Mouse (Mus musculus) stomach, embryonic 16.5 days (tissue): ENCODE measurements around the gene Ccdc122. TPM values are rescaled to one million over a fixed set of nuclear protein-coding genes. Genes with fewer than 3 reads are reported as not detected.
A peak's percentile ranks its signal among the peaks of the same experiment; 100 is the strongest.
"Not testable (repeated sequence)": the region's sequence is repeated elsewhere in the genome, so short reads cannot be mapped to it uniquely, and the experiment has no call there.

Source experiments
- ATAC-seq: fragments of 200-750 bp; cut with Nextera tagmentation; 2 replicates; pipeline ENCODE4 v1.8.0; 2017; ENCODE audit warnings: moderate number of reproducible peaks, moderate TSS enrichment; ENCODE audit not compliant: insufficient read depth, low FRiP score
- H3K27ac ChIP-seq: fragments of 300-500 bp; sonication (generic); 2 replicates; pipeline ENCODE4 v1.5.1; 2014; ENCODE audit warnings: low read length
- H3K27me3 ChIP-seq: fragments of 300-500 bp; sonication (generic); 2 replicates; pipeline ENCODE4 v1.6.1; 2014; ENCODE audit warnings: low read length, control low read depth, mixed read lengths; ENCODE audit not compliant: control insufficient read depth, insufficient read depth
- H3K36me3 ChIP-seq: fragments of 300-500 bp; sonication (generic); 2 replicates; pipeline ENCODE4 v1.6.1; 2014; ENCODE audit warnings: low read length; ENCODE audit not compliant: control insufficient read depth, insufficient read depth
- H3K4me1 ChIP-seq: fragments of 300-500 bp; sonication (generic); 2 replicates; pipeline ENCODE4 v1.6.1; 2014; ENCODE audit warnings: low read length, control low read depth, mixed read lengths; ENCODE audit not compliant: control insufficient read depth, insufficient read depth
- H3K4me2 ChIP-seq: fragments of 300-500 bp; sonication (generic); 2 replicates; pipeline ENCODE4 v1.6.1; 2014; ENCODE audit warnings: low read depth, low read length, mixed read lengths
- H3K4me3 ChIP-seq: fragments of 300-500 bp; sonication (generic); replicated peaks from 2 replicates; pipeline ENCODE4 v1.5.1; 2014; ENCODE audit warnings: mild to moderate bottlenecking, low read length
- H3K9ac ChIP-seq: fragments of 300-500 bp; sonication (generic); 2 replicates; pipeline ENCODE4 v1.6.1; 2014; ENCODE audit warnings: low read length
- H3K9me3 ChIP-seq: fragments of 300-500 bp; sonication (generic); replicated peaks from 2 replicates; pipeline ENCODE4 v1.6.1; 2016; ENCODE audit warnings: low read length, control low read depth; ENCODE audit not compliant: control insufficient read depth
- WGBS: fragments of 180-500 bp; shearing (Covaris S2); extraction: QIAGEN DNeasy Blood & Tissue Kit; methylation state at CpG from one replicate; pipeline ENCODE4 v1.1.7; 2014; 5-methylcytosine and 5-hydroxymethylcytosine counted together
- polyA plus RNA-seq: library from polyadenylated mRNA; unstranded; fragments of >200 nt; fragmentation: Nextera tagmentation; extraction: Ambion mirVana; gene quantifications from 2 replicates; pipeline ENCODE4 v1.2.1, GENCODE M21; 2015

Gene Ccdc122
- polyA plus RNA-seq, 1 experiment from 2014 or later: 5.2 TPM

DNA sequence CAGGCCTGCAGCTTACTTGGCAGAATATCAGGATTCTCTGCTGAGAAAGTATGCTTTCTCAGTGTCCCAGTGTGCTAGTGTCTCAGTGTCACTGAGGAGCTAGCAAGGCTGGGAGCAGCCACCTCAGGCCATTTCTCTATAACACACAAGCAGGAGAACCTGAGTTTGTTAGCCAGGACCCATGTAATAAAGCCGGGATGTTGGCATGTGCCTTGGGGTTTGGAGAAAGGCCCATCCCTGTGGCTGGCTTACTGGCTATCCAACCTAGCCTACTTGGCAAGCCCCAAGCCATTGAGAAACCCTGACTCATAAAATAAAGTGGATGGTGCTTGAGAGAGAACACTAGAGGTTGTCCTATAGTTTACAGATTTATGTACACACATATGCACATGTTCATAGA, 32.8 kb downstream of the Ccdc122 start:
- 92% methylated on average over 1 of the region's 1 CpGs for WGBS
- no peaks in the 10 kb centered on the region for H3K9me3 ChIP-seq
- no peaks in the 10 kb centered on the region for H3K27me3 ChIP-seq
- H3K9ac ChIP-seq: no peak overlapping the region
- no peaks in the 10 kb centered on the region for H3K4me1 ChIP-seq
- no peak overlapping the region for H3K4me2 ChIP-seq
- H3K27ac ChIP-seq: no peak overlapping the region
- no peaks in the 10 kb centered on the region for H3K36me3 ChIP-seq
- no peak for ATAC-seq
- no peak overlapping the region for H3K4me3 ChIP-seq

DNA sequence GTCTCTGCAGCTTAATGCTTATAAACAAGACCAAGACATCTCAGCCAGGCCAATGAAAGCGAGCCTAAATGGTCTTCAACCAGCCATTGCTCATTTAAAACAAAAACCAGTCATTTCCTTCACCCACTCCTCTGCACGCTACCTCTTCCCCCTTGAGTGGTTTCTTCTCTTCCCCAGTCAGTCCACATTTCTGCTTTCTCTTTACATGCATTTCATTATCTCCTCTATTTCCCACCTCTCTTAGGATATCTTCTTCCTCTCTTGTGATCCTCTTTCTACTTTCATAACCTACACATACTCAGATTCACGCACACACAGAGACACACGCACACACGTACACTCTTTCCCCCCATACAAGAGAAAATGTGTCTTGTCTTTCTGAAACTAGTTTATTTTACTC, 44.7 kb downstream of the Ccdc122 start:
- no peaks in the 10 kb centered on the region for H3K9me3 ChIP-seq

DNA sequence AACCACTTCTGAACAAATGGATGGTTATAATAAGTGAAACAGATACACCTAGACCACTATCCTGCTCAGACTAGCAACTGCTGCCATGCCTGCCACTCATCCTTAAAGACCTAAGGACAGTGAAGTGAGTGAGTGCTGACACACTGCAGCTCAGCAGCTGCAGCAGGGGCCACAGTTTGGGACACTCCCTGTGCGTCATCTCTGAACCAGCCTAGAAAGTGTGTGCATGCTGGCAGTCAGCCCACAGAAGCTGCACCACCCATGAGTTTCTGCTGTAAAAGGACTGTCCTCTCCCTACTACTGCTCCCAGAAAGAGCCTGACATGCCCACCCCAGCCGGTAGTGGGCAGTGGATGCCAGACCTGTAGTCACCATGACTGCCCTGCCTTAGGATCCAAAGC, 63.7 kb downstream of the Ccdc122 start:
- H3K9ac ChIP-seq: no peak overlapping the region
- H3K4me1 ChIP-seq: no peaks in the 10 kb centered on the region
- ATAC-seq: no peak
- no peaks in the 10 kb centered on the region for H3K9me3 ChIP-seq
- no peak overlapping the region for H3K4me3 ChIP-seq
- H3K27me3 ChIP-seq: no peaks in the 10 kb centered on the region
- H3K36me3 ChIP-seq: no peaks in the 10 kb centered on the region
- no peak overlapping the region for H3K4me2 ChIP-seq
- 62% methylated on average over 2 of the region's 2 CpGs for WGBS
- H3K27ac ChIP-seq: no peak overlapping the region

More for the DNA sequence above, 44.7 kb downstream of the Ccdc122 start:
- Histone ChIP-seq H3K27ac (no peak overlapping the region), H3K4me2 (no peak overlapping the region), H3K4me1 (no peaks in the 10 kb centered on the region), H3K36me3 (no peaks in the 10 kb centered on the region), H3K4me3 (no peak overlapping the region), H3K27me3 (no peaks in the 10 kb centered on the region), H3K9ac (no peak overlapping the region)
- 84% methylated on average over 5 of the region's 5 CpGs for WGBS
- no peak for ATAC-seq

DNA sequence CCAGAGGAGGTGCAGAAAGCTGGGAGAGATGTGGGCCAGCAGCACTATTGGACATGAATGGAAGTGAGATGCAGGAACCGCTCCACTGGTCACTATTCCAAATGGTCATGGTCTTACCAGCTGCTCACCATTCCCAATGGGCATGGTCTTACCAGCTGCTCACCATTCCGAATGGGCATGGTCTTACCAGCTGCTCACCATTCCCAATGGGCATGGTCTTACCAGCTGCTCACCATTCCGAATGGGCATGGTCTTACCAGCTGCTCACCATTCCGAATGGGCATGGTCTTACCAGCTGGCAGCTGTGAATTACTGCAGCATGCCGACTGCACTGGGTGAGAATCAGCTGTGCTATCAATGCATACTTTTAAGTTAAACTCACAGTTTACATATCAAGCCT, 74.0 kb downstream of the Ccdc122 start:
- not testable (repeated sequence) for H3K27me3 ChIP-seq, H3K27ac ChIP-seq, ATAC-seq, H3K4me1 ChIP-seq, H3K9me3 ChIP-seq, H3K4me2 ChIP-seq, H3K9ac ChIP-seq, H3K36me3 ChIP-seq, H3K4me3 ChIP-seq
- 84% methylated on average over 5 of the region's 5 CpGs for WGBS

DNA sequence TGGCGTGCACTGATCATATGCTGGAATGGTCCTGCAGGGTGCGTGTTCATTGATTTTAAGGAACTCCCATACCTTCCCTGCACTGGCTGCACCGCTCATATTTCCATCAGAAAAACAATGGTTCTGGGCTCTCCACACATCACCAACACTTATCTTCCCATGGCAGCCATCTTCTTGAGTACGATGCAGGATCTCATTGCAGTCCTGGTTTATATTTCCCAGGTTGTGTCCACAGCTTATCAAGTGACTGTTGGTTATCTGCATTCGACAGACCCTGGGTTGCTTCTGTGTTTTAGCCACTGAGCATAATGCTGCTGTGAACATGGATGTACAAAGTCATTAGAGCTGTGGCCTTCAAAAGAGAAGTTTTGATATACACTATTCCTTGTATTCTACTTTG, 94.0 kb downstream of the Ccdc122 start:
- 93% methylated on average over 5 of the region's 5 CpGs for WGBS

DNA sequence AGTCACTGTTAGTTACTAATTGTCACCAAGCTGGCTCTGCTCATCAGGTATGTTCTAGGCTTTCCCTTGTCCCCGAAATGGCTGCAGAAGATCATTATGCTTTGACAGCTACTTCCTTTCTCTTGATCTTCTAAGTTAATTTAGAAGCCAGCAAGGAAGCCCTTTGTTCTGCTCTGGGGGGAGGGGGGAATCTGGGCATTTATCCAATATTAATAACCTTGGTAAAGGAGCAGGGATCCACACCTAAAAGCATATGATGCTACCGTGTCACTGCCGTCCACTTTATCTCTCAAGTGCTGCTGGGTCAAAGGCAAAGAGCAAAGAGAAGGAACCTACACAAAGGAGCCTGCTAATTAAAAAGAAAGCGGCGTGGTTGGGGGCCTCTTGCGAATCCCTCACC, 100.4 kb downstream of the Ccdc122 start:
- H3K27ac ChIP-seq: no peak overlapping the region
- 51% methylated on average over 6 of the region's 6 CpGs for whole genome bisulfite sequencing

More for the DNA sequence above, 94.0 kb downstream of the Ccdc122 start:
- Histone ChIP-seq H3K36me3 (no peaks in the 10 kb centered on the region), H3K4me3 (no peak overlapping the region), H3K27me3 (no peaks in the 10 kb centered on the region), H3K4me2 (no peak overlapping the region), H3K27ac (no peak overlapping the region), H3K9me3 (no peaks in the 10 kb centered on the region), H3K4me1 (no peaks in the 10 kb centered on the region), H3K9ac (no peak overlapping the region)
- ATAC-seq: no peak

DNA sequence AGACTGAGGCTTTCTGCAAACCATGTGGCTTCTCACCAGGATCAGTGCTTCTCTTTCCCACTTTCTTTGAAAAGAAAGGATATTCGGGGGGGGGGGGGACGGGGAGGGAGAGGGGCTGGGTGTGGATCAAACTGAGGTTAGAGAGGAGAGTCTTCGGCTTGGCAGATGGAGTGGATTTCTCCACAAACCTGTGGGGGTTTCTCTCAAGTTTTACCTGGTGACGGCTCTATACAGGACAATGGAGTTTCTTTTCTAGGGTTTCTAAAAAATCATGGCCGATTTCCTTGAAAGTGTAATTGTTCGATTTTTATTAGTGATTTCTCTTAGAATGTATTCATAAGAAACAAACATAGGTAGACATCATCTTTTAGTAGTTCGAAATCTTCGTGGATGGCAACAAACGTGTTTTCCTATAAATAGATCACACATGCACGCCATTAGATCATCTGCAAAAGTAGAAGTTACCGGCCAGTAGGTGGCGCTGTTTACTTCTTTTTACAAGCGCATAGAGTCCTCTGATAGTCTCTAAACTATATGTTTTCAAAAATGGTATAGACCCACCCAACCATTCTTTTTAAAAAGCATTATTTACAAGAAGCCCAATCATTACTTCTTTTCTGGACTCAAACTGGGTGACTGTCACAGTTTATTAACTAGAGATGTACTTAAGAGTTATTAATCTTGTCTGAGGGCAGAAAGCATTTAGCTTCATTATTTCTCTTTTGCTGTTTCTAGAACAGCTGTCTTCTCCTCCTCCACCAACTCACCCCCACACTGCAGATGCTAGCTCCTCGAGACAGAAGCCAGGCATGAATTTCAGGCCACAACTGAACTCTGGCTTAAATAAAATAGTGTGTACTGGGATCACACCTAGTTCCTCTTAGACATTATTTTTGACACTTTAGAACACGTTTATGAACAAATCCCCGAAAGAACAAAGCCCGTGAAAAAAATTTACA, 105.0 kb downstream of the Ccdc122 start:
- WGBS: 24% methylated on average over 17 of the region's 17 CpGs
- Histone ChIP-seq H3K9me3 (no peaks in the 10 kb centered on the region), H3K4me3 (no peak overlapping the region), H3K9ac (no peak overlapping the region), H3K36me3 (no peaks in the 10 kb centered on the region), H3K27ac (no peak overlapping the region), H3K4me1 (no peaks in the 10 kb centered on the region), H3K4me2 (peak overlapping the region; percentile 1; the same call in 1 of the 2 replicates), H3K27me3 (peaks cover 2% of the 10 kb centered on the region; the same call in 1 of the 2 replicates)
- no peak for ATAC-seq

More for the DNA sequence above, 100.4 kb downstream of the Ccdc122 start:
- no peaks in the 10 kb centered on the region for H3K9me3 ChIP-seq
- H3K4me3 ChIP-seq: no peak overlapping the region
- H3K27me3 ChIP-seq: peaks cover 2% of the 10 kb centered on the region; the same call in 1 of the 2 replicates
- no peak overlapping the region for H3K4me2 ChIP-seq
- no peak for ATAC-seq
- H3K36me3 ChIP-seq: no peaks in the 10 kb centered on the region
- H3K9ac ChIP-seq: no peak overlapping the region
- H3K4me1 ChIP-seq: no peaks in the 10 kb centered on the region

DNA sequence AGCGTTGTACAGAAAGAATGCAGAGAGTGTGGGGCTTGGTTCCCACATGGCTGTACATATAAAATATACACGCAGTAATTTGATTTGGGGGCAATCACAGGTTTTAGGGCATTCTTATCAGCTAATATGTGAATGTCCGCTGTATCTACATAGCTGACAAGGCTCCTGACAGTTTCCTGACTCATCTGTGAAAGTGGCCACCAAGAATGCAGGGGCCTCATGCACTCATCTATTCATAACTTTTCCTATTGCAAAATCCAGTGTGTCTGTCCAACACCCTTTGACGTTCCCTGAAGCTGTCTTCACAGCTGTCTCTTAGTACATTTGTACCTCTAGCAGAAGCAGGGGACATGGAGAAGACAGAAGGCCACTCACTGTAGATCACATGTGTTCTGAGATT, 108.5 kb downstream of the Ccdc122 start:
- no peak overlapping the region for H3K27ac ChIP-seq

DNA sequence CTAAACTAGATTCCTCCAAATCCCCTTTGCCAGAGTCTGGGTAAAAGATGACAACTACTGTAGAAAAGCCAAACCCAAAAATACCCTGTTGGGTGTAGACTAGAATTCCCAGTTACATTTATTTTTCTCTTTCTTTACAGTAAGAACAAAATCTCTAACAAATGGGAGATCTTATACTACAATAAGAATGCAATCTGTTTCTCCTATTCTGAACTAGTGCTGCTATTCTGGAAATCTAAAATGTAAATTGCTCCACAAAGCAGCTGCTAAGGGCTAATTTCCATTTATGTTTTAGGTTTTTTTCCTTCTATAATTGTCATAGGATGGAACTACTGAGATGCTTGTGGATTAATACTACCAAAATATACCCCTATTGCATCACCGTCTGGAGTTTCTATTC, 111.1 kb downstream of the Ccdc122 start:
- no peak overlapping the region for H3K4me2 ChIP-seq
- no peak for ATAC-seq
- 95% methylated on average over 1 of the region's 1 CpGs for WGBS

More for the DNA sequence above, 108.5 kb downstream of the Ccdc122 start:
- Histone ChIP-seq H3K4me1 (no peaks in the 10 kb centered on the region), H3K9me3 (0 out of 2 replicates have a peak, but pooled peaks cover 4% of the 10 kb centered on the region), H3K4me3 (no peak overlapping the region), H3K36me3 (no peaks in the 10 kb centered on the region), H3K4me2 (no peak overlapping the region), H3K9ac (no peak overlapping the region), H3K27me3 (peaks cover under 1% of the 10 kb centered on the region; the same call in 1 of the 2 replicates)
- 74% methylated on average over 4 of the region's 4 CpGs for WGBS
- no peak for ATAC-seq

More for the DNA sequence above, 111.1 kb downstream of the Ccdc122 start:
- Histone ChIP-seq H3K27me3 (no peaks in the 10 kb centered on the region), H3K9me3 (0 out of 2 replicates have a peak, but pooled peaks cover 4% of the 10 kb centered on the region), H3K4me1 (no peaks in the 10 kb centered on the region), H3K4me3 (no peak overlapping the region), H3K36me3 (no peaks in the 10 kb centered on the region), H3K9ac (no peak overlapping the region), H3K27ac (no peak overlapping the region)
